Mouse (Mus musculus) embryonic facial prominence, embryonic 10.5 days (tissue): Measurements from ENCODE around the gene Vamp2. TPM values are rescaled to one million over a fixed set of nuclear protein-coding genes. Genes with fewer than 3 reads are reported as not detected.

Source experiments
- DNase-seq: peaks from one replicate; pipeline ENCODE4 v3.0.0-alpha.2; 2017; ENCODE audit warnings: low spot score
- H3K27ac ChIP-seq: fragments of 300-500 bp; sonication (generic); replicated peaks from 2 replicates; pipeline ENCODE4 v1.5.1; 2016; ENCODE audit warnings: mild to moderate bottlenecking
- H3K27me3 ChIP-seq: fragments of 300-500 bp; sonication (generic); replicated peaks from 2 replicates; pipeline ENCODE4 v1.6.1; 2016; ENCODE audit warnings: low read depth, mild to moderate bottlenecking; ENCODE audit not compliant: poor library complexity, severe bottlenecking
- H3K36me3 ChIP-seq: fragments of 300-500 bp; sonication (generic); replicated peaks from 2 replicates; pipeline ENCODE4 v1.6.1; 2016; ENCODE audit warnings: mild to moderate bottlenecking, moderate library complexity
- H3K4me1 ChIP-seq: fragments of 300-500 bp; sonication (generic); 2 replicates; pipeline ENCODE4 v1.6.1; 2016
- H3K4me3 ChIP-seq: fragments of 300-500 bp; sonication (generic); 2 replicates; pipeline ENCODE4 v1.5.1; 2016; ENCODE audit warnings: mild to moderate bottlenecking, moderate library complexity
- H3K9me3 ChIP-seq: fragments of 300-500 bp; sonication (generic); 2 replicates; pipeline ENCODE4 v1.6.1; 2016; ENCODE audit warnings: mild to moderate bottlenecking
- WGBS: fragments of 180-500 bp; shearing (Covaris S2); methylation state at CpG from one replicate; pipeline ENCODE4 v1.1.7; 2016; 5-methylcytosine and 5-hydroxymethylcytosine counted together
- polyA plus RNA-seq: library from polyadenylated mRNA; unstranded; fragments of >200 nt; fragmentation: Nextera tagmentation; extraction: Ambion mirVana; gene quantifications from 2 replicates; pipeline ENCODE4 v1.2.1, GENCODE M21; 2016

The Vamp2 gene
- polyA plus RNA-seq, 1 experiment from 2014 or later: 70.0 TPM

GRCm38 (mm10) chr11:69066956-69067355 lies 21.3 kb upstream of the Vamp2 start:
- 9% methylated on average over 8 of the region's 8 CpGs for WGBS
- Histone ChIP-seq H3K4me1 (peaks cover 53% of the 10 kb centered on the region), H3K36me3 (no peaks in the 10 kb centered on the region), H3K4me3 (peak overlapping the region; percentile 63), H3K9me3 (no peaks in the 10 kb centered on the region), H3K27me3 (no peaks in the 10 kb centered on the region), H3K27ac (no peak overlapping the region)
- DNase-seq: peak; percentile 88

GRCm38 (mm10) chr11:69067601-69068000 lies 20.7 kb upstream of the Vamp2 start:
- H3K4me3 ChIP-seq: no peak overlapping the region
- no peaks in the 10 kb centered on the region for H3K27me3 ChIP-seq
- WGBS: 62% methylated on average over 6 of the region's 6 CpGs
- H3K9me3 ChIP-seq: no peaks in the 10 kb centered on the region
- no peak overlapping the region for H3K27ac ChIP-seq
- H3K4me1 ChIP-seq: peaks cover 59% of the 10 kb centered on the region
- no peak for DNase-seq
- no peaks in the 10 kb centered on the region for H3K36me3 ChIP-seq

GRCm38 (mm10) chr11:69070093-69070492 lies 18.2 kb upstream of the Vamp2 start:
- peak overlapping the region; percentile 96 for H3K27ac ChIP-seq
- H3K36me3 ChIP-seq: no peaks in the 10 kb centered on the region
- WGBS: under 1% methylated on average over 13 of the region's 13 CpGs
- H3K4me1 ChIP-seq: peaks cover 58% of the 10 kb centered on the region
- no peaks in the 10 kb centered on the region for H3K9me3 ChIP-seq
- no peaks in the 10 kb centered on the region for H3K27me3 ChIP-seq
- H3K4me3 ChIP-seq: peak overlapping the region; percentile 75
- no peak for DNase-seq

- Histone ChIP-seq H3K27ac (peak within 1 kb of the TSS; percentile 96), H3K27me3 (no peaks in the 10 kb centered on the region), H3K9me3 (no peaks in the 10 kb centered on the region), H3K4me3 (peak within 1 kb of the TSS; percentile 75), H3K36me3 (no peaks in the 10 kb centered on the region), H3K4me1 (peaks cover 58% of the 10 kb centered on the region)
- under 1% methylated on average over 47 of the region's 47 CpGs for WGBS
- peak; percentile 95 for DNase-seq
Observed at GRCm38 (mm10) chr11:69070590-69071222, 17.6 kb upstream of the Vamp2 start, which contains the start of gene Tmem107. Tmem107 (plus strand) TSS chr11:69070806.

GRCm38 (mm10) chr11:69071262-69071661 lies 17.0 kb upstream of the Vamp2 start:
- 21% methylated on average over 9 of the region's 9 CpGs for WGBS
- Histone ChIP-seq H3K4me1 (peaks cover 54% of the 10 kb centered on the region), H3K36me3 (no peaks in the 10 kb centered on the region), H3K27me3 (no peaks in the 10 kb centered on the region), H3K9me3 (no peaks in the 10 kb centered on the region), H3K4me3 (peak overlapping the region; percentile 75), H3K27ac (peak overlapping the region; percentile 96)
- no peak for DNase-seq

- no peaks in the 10 kb centered on the region for H3K27me3 ChIP-seq
- peak overlapping the region; percentile 95; the same call in 1 of the 2 replicates for H3K27ac ChIP-seq
- H3K4me3 ChIP-seq: peak overlapping the region; percentile 75
- peaks cover 44% of the 10 kb centered on the region for H3K4me1 ChIP-seq
- no peaks in the 10 kb centered on the region for H3K9me3 ChIP-seq
- 86% methylated on average over 11 of the region's 11 CpGs for WGBS
- no peak for DNase-seq
- H3K36me3 ChIP-seq: no peaks in the 10 kb centered on the region
Observed at GRCm38 (mm10) chr11:69072234-69072633, 16.1 kb upstream of the Vamp2 start.

- no peaks in the 10 kb centered on the region for H3K27me3 ChIP-seq
- peaks cover 40% of the 10 kb centered on the region for H3K4me1 ChIP-seq
- peak overlapping the region; percentile 95 for H3K27ac ChIP-seq
Observed at GRCm38 (mm10) chr11:69072666-69073064, 15.6 kb upstream of the Vamp2 start.

GRCm38 (mm10) chr11:69073065-69073888 lies 15.0 kb upstream of the Vamp2 start:
- Histone ChIP-seq H3K4me1 (peaks cover 39% of the 10 kb centered on the region), H3K27ac (peak overlapping the region; percentile 95), H3K4me3 (peak overlapping the region; percentile 75), H3K27me3 (no peaks in the 10 kb centered on the region), H3K9me3 (no peaks in the 10 kb centered on the region), H3K36me3 (no peaks in the 10 kb centered on the region)
- 0% methylated on average over 14 of the region's 14 CpGs for WGBS
- DNase-seq: peak; percentile 84

More at GRCm38 (mm10) chr11:69072666-69073064, 15.6 kb upstream of the Vamp2 start:
- Histone ChIP-seq H3K9me3 (no peaks in the 10 kb centered on the region), H3K4me3 (peak overlapping the region; percentile 75), H3K36me3 (no peaks in the 10 kb centered on the region)
- 14% methylated on average over 9 of the region's 9 CpGs for WGBS
- DNase-seq: no peak

- 42% methylated on average over 6 of the region's 6 CpGs for WGBS
- H3K4me1 ChIP-seq: peaks cover 45% of the 10 kb centered on the region
- peak overlapping the region; percentile 75 for H3K4me3 ChIP-seq
- DNase-seq: no peak
- no peaks in the 10 kb centered on the region for H3K27me3 ChIP-seq
- no peaks in the 10 kb centered on the region for H3K36me3 ChIP-seq
- no peaks in the 10 kb centered on the region for H3K9me3 ChIP-seq
- H3K27ac ChIP-seq: peak overlapping the region; percentile 95
Observed at GRCm38 (mm10) chr11:69073951-69074775, 14.1 kb upstream of the Vamp2 start.

- Histone ChIP-seq H3K27ac (peak overlapping the region; percentile 69; the same call in 1 of the 2 replicates), H3K36me3 (no peaks in the 10 kb centered on the region), H3K9me3 (no peaks in the 10 kb centered on the region), H3K4me1 (peaks cover 42% of the 10 kb centered on the region), H3K27me3 (no peaks in the 10 kb centered on the region), H3K4me3 (no peak overlapping the region; the same call in 1 of the 2 replicates)
- WGBS: 47% methylated on average over 2 of the region's 2 CpGs
- no peak for DNase-seq
Observed at GRCm38 (mm10) chr11:69074776-69075069, 13.6 kb upstream of the Vamp2 start.

- Histone ChIP-seq H3K9me3 (no peaks in the 10 kb centered on the region), H3K4me3 (no peak overlapping the region), H3K27ac (no peak overlapping the region), H3K4me1 (peaks cover 39% of the 10 kb centered on the region), H3K27me3 (no peaks in the 10 kb centered on the region), H3K36me3 (no peaks in the 10 kb centered on the region)
- WGBS: 46% methylated on average over 9 of the region's 9 CpGs
- no peak for DNase-seq
Observed at GRCm38 (mm10) chr11:69075764-69076479, 12.4 kb upstream of the Vamp2 start.

GRCm38 (mm10) chr11:69076572-69076971 lies 11.7 kb upstream of the Vamp2 start:
- Histone ChIP-seq H3K9me3 (no peaks in the 10 kb centered on the region), H3K27me3 (no peaks in the 10 kb centered on the region), H3K4me1 (peaks cover 33% of the 10 kb centered on the region), H3K36me3 (no peaks in the 10 kb centered on the region), H3K27ac (no peak overlapping the region), H3K4me3 (no peak overlapping the region)
- no peak for DNase-seq
- WGBS: 78% methylated on average over 5 of the region's 5 CpGs
